Mouse (Mus musculus) olfactory bulb, adult 2 months (tissue): ENCODE results near the gene Slc25a20.

Source experiments
- CTCF ChIP-seq: fragments of 200-500 bp; IDR thresholded peaks from 2 replicates; pipeline ENCODE4 v1.5.1; 2012; ENCODE audit warnings: low read depth, mild to moderate bottlenecking, low read length, moderate library complexity; ENCODE audit not compliant: insufficient read depth
- POLR2A ChIP-seq: fragments of 200-500 bp; IDR thresholded peaks from 2 replicates; pipeline ENCODE4 v1.6.1; 2012; ENCODE audit warnings: mild to moderate bottlenecking, low read depth, low read length, moderate library complexity; ENCODE audit not compliant: insufficient read depth

DNA sequence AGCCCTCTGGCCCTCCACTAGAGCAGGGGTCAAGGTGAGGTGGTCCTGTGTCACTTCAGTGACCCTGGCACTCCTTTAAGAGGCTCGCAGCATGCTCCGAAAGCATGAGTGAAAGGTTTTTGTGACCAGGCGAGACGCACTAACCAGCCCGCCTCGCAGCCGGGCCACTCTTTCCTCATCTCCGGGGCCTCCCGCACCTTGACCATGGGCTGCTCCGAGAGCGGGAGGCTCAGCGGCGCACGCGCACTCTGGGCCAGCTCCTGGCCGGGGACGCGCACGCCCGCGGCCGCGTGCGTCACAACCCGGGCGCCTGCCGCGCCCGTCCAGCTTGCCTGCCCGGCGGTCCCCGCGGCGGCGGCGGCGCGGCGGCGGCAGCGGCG, 29.9 kb downstream of the Slc25a20 start:
- TF ChIP-seq CTCF (no peak), POLR2A (peak; percentile 91)
